Mouse (Mus musculus) small intestine, adult 10 weeks (tissue): ENCODE data around the gene 2210016L21Rik. TPM values are rescaled to one million over a fixed set of nuclear protein-coding genes. Genes with fewer than 3 reads are reported as not detected.

Experiments used
- polyA plus RNA-seq: library from polyadenylated mRNA; stranded (reverse); fragments of 350-450 nt; fragmentation: Illumina TruSeq; extraction: RNeasy Lipid Tissue Mini Kit (QIAGEN cat#74804); gene quantifications from one replicate; pipeline ENCODE4 v1.2.3, GENCODE M21; 2014; ENCODE audit warnings: low replicate concordance

Gene 2210016L21Rik
- polyA plus RNA-seq, result 0.41 TPM

DNA sequence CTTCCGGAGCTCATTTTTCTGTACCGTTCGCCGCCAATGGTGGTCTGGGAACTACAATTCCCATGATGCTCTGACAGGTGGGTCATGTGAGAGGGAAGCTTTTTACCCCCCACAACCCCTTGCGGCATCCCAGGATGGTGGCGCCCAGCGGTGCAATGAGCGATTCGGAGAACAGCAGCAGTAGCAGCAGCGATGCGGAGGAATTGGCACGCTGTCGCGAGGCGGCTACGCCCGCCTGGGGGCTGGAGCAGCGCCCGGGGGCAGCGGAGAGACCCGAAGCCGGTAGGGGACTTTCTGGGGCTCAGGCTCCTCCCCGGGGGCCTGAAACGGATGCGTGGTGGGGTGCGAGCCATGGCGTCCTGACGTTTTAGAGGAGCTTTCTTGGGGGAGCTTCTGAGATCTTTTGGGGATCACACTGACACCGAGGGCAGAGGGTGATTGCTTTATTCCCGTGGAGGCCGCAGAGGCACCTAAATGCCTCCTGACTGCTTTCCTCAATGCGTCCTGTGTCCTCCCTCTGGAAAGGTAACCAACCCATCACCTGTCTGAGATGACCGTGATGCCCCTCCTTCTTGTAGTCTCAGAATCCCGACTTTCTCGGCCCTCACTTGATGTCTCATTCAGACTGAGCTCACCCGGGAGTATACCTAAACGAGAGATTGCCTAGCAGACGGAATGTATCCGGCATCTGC, at the start of gene 2210016L21Rik:
Gene 2210016L21Rik, plus strand, starts transcription at position 85 of the 692 bp plus-strand sequence.

DNA sequence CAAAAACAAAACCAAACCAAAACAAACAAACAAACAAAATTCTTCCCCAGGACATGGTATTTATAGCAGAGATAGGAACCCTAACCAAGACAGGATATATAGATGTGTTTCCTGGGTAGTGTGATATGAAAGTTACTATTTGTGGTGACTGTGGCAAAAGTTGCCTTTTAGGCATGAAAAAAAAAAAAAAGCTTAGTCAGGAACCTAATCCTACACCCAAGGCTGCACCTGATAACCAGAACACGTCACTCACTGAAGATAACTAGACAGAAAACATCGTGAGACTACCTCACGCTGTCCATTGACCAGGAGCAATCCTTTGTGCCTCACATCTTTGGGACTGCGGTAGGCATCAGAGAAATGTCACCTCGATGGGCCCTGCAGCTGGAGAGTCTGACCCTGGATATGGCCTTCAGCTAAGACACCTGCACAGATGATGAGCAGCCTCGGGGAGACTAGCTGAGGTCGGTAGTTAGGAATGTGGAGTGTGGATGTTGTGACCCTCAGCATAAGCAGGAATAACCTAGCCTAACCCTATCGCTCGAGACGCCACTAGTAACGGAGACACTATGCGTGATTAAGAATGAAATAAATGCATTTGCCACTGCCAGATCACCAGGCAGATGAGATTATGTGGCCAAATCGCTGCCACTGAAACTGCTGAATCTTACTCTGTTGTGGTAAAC, 45.1 kb upstream of the 2210016L21Rik start, which contains the start of gene Oasl2:
Gene Oasl2, plus strand, starts transcription at position 249 of the 686 bp plus-strand sequence.

DNA sequence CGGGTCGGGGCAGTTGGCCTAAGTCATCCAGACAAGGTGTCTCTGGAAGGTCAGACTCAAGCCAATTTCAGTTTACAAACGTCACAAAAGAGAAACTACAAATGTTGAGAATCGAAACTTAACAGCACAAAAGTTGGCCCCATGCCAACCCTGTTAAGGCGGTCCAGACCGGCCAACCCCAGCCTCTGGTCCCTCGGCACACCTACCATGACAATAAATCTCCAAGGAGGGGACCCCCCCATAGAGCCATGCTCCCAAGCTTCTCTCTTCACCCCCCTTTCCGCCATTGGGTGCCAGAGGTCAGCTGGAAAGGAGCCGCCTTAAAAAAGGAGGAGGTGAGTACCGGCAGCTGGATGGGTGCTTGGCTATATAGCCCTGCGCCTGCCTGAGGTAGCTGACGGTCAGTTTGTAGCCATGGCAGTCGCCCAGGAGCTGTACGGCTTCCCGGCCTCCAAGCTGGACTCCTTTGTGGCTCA, 18.9 kb upstream of the 2210016L21Rik start, which contains the start of gene Oasl1:
Gene Oasl1, plus strand, starts transcription at position 243 of the 476 bp plus-strand sequence.

DNA sequence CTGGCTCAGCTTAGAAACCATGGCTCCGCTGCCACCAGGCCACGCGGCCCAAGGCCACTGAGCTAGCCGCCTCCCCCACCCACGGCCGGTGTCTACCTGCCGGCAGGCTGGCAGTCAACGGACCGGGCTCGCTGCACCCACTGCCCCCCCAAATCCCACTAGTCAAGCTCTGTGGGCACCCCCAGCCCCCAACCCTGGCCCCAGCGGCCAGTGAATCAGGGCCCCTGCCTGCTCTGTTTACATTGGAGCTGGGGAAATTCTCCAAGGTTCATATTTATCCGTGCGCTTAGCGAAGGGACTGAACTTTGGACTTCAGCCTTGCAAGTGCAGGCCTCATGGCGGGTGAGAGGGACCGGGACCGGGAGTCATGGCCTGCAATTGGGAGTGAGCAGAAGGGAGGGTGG, 28.9 kb downstream of the 2210016L21Rik start, which contains the start of gene Hnf1a:
Gene Hnf1a, minus strand, starts transcription at position 271 of the 404 bp plus-strand sequence.

Other genes with a start within 250 kb of the 2210016L21Rik start
- gene Tchp, start 234.4 kb upstream of the 2210016L21Rik start, polyA plus RNA-seq, result 0.82 TPM
- gene Ankrd13a, start 167.5 kb upstream of the 2210016L21Rik start, polyA plus RNA-seq, result 87.8 TPM
- 9.3 TPM for gene Git2, start 166.6 kb upstream of the 2210016L21Rik start, polyA plus RNA-seq
- 14.9 TPM for gene 1500011B03Rik, start 118.7 kb upstream of the 2210016L21Rik start, polyA plus RNA-seq
- not detected for gene 4930519G04Rik, start 88.5 kb upstream of the 2210016L21Rik start, polyA plus RNA-seq
- not detected for gene Gm9936, start 83.5 kb upstream of the 2210016L21Rik start, polyA plus RNA-seq
- gene Oasl2, start 45.2 kb upstream of the 2210016L21Rik start, polyA plus RNA-seq, result 113 TPM
- 8.4 TPM for gene Oasl1, start 18.9 kb upstream of the 2210016L21Rik start, polyA plus RNA-seq
- not detected for gene Hnf1a, start 28.9 kb downstream of the 2210016L21Rik start, polyA plus RNA-seq
- gene Sppl3, start 69.0 kb downstream of the 2210016L21Rik start, polyA plus RNA-seq, result 60.7 TPM
- gene Gm10401, start 156.1 kb downstream of the 2210016L21Rik start, polyA plus RNA-seq, result not detected
- gene Acads, start 177.2 kb downstream of the 2210016L21Rik start, polyA plus RNA-seq, result 0.63 TPM
- 3.3 TPM for gene Unc119b, start 192.8 kb downstream of the 2210016L21Rik start, polyA plus RNA-seq
- gene Mlec, start 216.0 kb downstream of the 2210016L21Rik start, polyA plus RNA-seq, result 74.6 TPM